Mouse (Mus musculus) layer of hippocampus, postnatal 25 days (tissue): ENCODE results near the gene Drg2. TPM values are rescaled to one million over a fixed set of nuclear protein-coding genes. Genes with fewer than 3 reads are reported as not detected.
"Not testable (repeated sequence)": the region's sequence is repeated elsewhere in the genome, so short reads cannot be mapped to it uniquely, and the experiment has no call there.

Source experiments
- DNase-seq, 2 experiments: peaks; one replicate each; pipeline ENCODE4 v3.0.0; 2022; ENCODE audit warnings: mixed read lengths in 2 of 2, low spot score in 1 of 2; ENCODE audit errors: extremely low spot score in 1 of 2
- total RNA-seq, 2 experiments: library from RNA; stranded (reverse); gene quantifications; 2 replicates each; pipeline ENCODE4 v1.2.3; 2021

Gene Drg2
- 10 to 100 TPM; 70.2 to 72.7 TPM for total RNA-seq

DNA sequence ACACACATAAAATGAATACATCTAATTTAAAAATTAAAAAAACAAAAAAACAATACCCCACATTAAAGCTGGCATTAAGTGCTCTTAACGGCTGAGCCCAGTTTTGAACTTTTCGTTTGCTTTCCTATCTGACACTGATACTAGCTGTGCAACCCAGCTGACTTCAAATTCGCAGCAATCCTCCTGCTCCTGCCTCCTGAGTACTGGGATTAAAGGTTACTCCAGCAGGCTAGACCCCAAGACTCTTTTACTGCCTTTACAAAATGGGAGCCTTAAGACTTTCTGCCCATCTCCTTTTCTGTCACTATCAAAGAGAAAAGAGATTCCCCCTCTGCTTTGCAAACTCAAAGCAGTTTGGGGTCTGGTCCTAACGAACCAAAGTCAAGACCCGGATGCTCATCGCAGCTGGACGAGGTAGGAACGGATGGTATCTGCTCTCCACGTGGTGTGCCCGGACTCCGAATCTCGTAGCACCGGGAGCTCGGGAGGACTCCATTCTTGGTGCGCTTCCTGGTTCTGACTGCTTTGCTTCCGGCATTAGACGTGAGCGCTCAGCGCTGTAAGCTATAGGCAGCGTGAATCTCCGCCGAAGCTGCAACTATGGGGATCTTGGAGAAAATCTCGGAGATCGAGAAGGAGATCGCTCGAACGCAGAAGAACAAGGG lies at the start of gene Drg2:
Gene Drg2, plus strand, starts transcription at position 512 of the 665 bp plus-strand sequence.
- DNase-seq = peak; percentile 85 to 90

GRCm38 (mm10) chr11:60406606-60407005 lies 47.8 kb upstream of the Drg2 start:
- no peak for DNase-seq

- peak; percentile 43 to 82 for DNase-seq
These were observed 42.2 kb upstream of the Drg2 start for GRCm38 (mm10) chr11:60412173-60412572.

DNA sequence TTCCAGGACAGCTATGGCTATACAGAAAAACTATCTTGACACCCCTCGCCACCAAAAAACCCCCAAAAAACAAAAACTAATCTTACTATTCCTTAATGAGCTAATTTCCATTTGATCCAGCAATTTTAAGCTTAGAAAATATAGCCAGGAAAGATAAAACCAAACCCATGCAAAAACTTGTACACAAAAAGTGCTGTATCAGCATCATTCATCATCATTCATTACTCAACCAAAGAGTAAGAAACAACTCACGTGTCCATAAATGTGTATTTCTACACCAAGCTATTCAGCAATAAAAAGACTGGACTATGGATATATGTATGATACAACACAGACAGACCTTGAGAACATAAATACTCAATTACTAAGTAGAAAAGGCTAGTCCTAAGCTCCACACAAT lies 41.5 kb upstream of the Drg2 start:
- no peak for DNase-seq

DNA sequence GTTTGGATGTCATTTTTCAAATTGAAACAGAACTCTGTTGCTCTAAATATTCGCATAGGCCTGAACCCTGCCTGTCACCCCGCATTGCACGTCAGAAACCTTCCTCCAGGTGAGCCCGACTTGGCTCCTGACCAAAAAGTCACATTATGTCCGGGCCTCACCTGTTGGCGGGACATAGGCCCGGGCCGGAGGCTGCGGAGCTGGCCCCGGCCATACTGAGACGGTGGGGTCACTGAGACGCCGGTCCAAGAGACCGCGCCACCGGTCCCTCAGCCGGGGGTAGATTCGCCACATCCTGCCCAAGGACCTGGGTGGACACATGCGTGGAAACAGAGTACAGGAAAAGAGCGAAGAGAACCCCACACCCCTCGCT lies 37.8 kb upstream of the Drg2 start:
- DNase-seq = no peak

GRCm38 (mm10) chr11:60416963-60417716 lies 37.3 kb upstream of the Drg2 start, which contains the start of gene Gid4:
Gid4 (plus strand) TSS chr11:60417145.
- peak; percentile 93 to 96 for DNase-seq

DNA sequence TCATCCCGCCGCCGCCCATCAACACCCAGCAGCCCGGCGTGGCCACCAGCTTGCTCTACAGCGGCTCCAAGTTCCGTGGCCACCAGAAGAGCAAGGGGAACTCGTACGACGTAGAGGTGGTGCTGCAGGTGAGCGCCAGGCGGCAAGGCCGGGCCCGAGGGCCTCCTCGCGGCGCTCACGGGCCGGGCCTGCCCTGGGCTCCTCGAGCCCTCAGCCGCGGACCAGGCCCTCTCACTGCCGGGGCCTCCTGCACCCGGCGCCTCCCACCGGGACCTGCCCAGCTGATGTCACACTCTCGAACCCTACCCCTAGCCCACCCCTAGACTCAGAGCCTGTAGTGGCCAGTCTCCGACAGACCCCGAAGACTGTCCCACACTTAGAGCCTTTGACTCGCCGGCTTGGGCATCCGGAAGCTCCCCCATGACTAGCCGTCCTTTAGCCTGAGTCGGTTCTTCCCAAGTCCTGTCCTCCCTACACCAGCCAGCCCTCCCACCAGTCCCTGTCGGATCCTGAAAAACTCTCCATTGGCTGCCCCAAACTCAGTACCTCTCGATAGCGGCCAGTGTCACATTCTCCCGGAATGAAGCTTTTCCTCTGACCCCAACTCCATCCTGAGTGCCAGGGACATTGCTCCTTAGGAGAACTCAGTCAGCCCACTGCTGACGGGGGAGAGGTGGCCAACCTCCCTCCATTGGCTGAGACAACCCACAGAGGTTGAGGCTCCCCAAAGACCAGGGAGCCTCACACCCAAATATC lies 36.5 kb upstream of the Drg2 start, which contains the start of gene Atpaf2:
Gene Atpaf2, minus strand, starts transcription at position 741 of the 756 bp plus-strand sequence.
- DNase-seq = peak in 1 of 2 experiments; percentile 10

- no peak for DNase-seq
These were observed 36.0 kb upstream of the Drg2 start for GRCm38 (mm10) chr11:60418473-60418803.

DNA sequence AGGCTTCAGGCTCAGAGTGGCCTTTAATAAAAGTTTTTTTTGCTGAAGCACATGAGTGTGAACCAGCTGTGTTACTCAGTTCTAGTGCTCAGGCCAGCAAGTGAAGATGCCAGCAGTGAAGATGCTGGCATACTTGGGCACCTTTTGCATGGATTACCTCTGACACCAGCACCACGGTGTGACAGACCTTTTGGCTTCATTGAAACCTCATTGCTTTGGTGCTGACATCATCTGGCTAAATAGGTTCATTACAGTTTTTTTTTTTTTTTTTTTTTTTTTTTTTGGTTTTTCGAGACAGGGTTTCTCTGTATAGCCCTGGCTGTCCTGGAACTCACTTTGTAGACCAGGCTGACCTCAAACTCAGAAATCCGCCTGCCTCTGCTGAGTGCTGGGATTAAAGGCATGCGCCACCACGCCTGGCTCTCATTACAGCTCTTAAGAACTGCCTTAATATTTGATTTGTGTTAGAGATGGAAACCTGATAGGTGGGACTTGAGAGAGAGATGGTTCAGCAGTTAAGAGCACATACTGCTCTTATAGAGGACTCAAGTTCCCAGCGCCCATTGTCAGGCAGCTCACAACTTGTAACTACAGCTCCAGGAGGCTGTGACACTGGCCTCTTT lies 32.2 kb upstream of the Drg2 start:
- no peak for DNase-seq

- DNase-seq = no peak
These were observed 31.4 kb upstream of the Drg2 start for GRCm38 (mm10) chr11:60423006-60423405.

- DNase-seq = no peak
These were observed 28.0 kb upstream of the Drg2 start for GRCm38 (mm10) chr11:60426417-60426816.

DNA sequence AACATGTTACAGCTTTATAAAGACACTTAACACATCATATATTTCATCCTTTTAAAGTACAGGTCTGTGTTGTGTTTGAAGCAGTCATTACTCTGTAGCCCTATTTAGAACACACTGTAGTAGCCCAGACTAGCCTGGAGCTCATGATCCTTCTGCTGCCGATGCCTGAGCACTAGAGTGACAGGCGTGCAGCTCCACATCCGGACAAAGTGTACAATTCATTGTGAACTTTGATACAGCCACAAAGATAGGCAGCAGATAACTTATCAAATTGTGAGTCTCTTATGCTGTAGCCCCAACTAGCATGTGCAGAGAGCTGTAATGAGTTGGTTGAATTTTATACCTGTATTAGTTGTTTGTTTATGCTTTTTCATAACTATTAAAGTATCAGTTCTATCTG lies 26.8 kb upstream of the Drg2 start:
- no peak for DNase-seq

DNA sequence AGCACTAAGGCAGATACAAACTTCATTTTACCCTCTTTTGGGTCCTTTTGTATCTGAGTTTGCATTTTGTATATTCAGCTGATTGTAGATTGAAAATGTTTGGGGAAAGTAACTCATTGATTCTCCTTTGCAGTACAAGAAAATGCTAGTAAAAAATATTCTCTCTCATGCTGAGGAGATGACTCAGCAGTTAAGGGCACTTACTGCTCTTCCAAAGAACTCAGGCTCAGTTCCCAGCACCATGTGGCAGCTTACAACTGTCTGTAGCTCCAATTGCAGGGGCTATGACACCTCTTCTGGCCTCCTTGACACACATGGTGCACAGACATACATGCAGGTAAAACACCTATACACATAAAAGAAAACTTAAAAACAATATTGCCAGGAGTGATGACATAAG lies 20.9 kb upstream of the Drg2 start:
- DNase-seq = no peak

- no peak for DNase-seq
These were observed 19.3 kb upstream of the Drg2 start for GRCm38 (mm10) chr11:60435133-60435532.

- DNase-seq = no peak
These were observed 17.8 kb upstream of the Drg2 start for GRCm38 (mm10) chr11:60436618-60437017.

DNA sequence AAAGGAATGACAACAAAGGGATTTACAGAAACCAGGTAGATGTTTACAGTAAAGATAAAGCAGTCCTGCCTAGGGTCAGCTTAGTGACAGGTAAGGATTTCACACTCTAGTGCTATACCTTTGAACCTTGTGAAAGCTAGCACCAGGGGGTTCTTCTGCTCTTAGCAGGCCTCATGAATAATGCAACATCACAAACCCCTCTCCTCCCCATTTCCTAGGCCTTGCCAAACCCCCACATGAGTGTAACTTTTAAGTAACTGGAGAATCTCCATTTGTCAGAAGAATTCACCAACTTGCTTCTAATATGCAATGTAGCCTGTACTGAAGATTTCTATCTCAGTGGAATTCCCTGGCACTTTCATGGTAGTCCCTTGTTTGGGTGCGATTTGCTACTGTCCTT lies 14.8 kb upstream of the Drg2 start:
- DNase-seq = not testable (repeated sequence)

- no peak for DNase-seq
These were observed 14.2 kb upstream of the Drg2 start for GRCm38 (mm10) chr11:60440176-60440575.

DNA sequence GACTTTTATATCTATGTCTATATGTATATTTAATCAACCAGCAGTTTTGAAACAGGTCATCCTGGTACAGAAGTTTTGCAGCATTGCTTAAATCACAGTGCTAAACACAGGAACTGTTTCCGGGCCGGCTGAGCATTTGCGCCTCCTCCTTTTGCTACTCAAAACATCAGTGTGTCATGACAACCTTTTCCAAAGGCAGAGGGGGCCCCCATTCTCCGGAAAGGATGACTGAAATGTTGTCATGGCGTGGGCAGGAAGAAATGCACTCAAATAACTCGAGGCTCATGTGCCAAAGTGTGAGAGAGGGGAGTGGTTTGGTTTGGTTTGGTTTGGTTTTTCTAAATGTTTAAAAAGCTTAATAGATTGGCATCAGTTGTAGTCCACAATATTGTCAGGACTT lies 11.5 kb upstream of the Drg2 start:
- DNase-seq = no peak

DNA sequence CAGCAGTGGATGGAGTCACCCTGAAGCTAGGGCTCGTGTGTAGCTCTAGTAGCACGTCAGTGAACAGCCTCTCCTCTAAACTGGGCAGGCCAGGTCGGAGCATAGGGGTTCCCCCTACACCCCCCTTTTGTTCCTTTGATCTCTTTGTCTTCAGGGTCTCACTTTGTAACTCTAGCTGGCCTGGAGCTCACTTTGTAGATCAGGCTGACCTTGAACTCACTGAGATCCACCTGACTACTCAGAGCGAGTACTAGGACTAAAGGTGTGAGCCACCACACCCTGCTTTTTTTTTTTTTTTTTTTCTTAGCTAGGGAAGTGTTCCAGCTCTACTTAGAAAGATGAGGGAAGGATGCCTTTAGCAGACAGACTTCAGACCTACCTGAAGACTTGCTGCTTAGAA lies 10.4 kb upstream of the Drg2 start:
- DNase-seq = no peak

DNA sequence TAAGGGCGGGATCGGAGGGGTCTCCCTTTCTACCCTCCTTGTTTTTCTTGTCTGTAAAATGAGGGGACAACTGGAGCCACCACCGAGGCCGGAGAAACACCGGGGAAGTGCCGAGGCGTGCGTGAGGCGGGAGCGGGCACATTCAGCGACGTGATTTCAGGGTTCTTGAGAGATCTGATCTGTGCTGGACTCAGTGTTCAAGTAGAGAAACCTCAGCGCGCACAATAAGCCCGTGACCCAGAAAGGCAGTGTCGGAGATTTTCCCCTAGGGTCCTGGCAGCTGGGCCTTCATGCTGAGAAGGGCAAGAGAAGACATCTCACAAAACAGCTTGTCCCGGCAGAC lies 325 bp downstream of the Drg2 start:
- DNase-seq = no peak

DNA sequence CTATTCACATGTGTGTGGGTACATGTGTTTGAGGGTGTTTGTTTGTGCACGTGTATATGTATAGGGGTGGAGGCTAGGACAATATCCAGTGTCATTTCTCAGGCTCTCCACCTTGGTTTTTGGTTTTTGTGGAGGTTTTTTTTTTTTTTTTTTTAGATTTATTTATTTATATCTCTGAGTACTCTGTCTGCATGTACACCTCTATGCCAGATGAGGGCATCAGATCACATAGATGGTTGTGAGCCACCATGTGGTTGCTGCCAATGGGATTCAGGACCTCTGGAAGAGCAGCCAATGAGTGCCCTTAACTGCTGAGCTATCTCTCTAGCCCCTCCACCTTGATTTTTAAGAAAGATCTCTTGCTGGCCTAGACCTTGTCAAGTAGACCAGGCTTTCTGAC lies 3.6 kb downstream of the Drg2 start:
- DNase-seq = no peak
